Mouse (Mus musculus) hindbrain, embryonic 16.5 days (tissue): Measurements from ENCODE around the gene Gm815. TPM values are rescaled to one million over a fixed set of nuclear protein-coding genes. Genes with fewer than 3 reads are reported as not detected.

Source experiments
- ATAC-seq: fragments of 200-750 bp; cut with Nextera tagmentation; 2 replicates; pipeline ENCODE4 v1.8.0; 2017; ENCODE audit warnings: moderate TSS enrichment, moderate library complexity
- H3K27ac ChIP-seq: fragments of 300-500 bp; sonication (generic); 2 replicates; pipeline ENCODE4 v1.5.1; 2014; ENCODE audit warnings: low read depth, mild to moderate bottlenecking, control low read depth, low read length, moderate library complexity
- H3K27me3 ChIP-seq: fragments of 300-500 bp; sonication (generic); replicated peaks from 2 replicates; pipeline ENCODE4 v1.6.1; 2014; ENCODE audit warnings: low read length; ENCODE audit not compliant: control insufficient read depth, insufficient read depth
- H3K36me3 ChIP-seq: fragments of 300-500 bp; sonication (generic); 2 replicates; pipeline ENCODE4 v1.6.1; 2014; ENCODE audit warnings: mild to moderate bottlenecking, low read length, moderate library complexity, mixed read lengths; ENCODE audit not compliant: control insufficient read depth, insufficient read depth
- H3K4me1 ChIP-seq: fragments of 300-500 bp; sonication (generic); 2 replicates; pipeline ENCODE4 v1.6.1; 2014; ENCODE audit warnings: low read depth, low read length; ENCODE audit not compliant: control insufficient read depth, insufficient read depth
- H3K4me2 ChIP-seq: fragments of 300-500 bp; sonication (generic); 2 replicates; pipeline ENCODE4 v1.6.1; 2014; ENCODE audit warnings: mild to moderate bottlenecking, low read length, control low read depth, moderate library complexity
- H3K4me3 ChIP-seq: fragments of 300-500 bp; sonication (generic); 2 replicates; pipeline ENCODE4 v1.5.1; 2014; ENCODE audit warnings: mild to moderate bottlenecking, low read length, control low read depth, moderate library complexity
- H3K9ac ChIP-seq: fragments of 300-500 bp; sonication (generic); 2 replicates; pipeline ENCODE4 v1.6.1; 2014; ENCODE audit warnings: low read depth, mild to moderate bottlenecking, control low read depth, low read length, moderate library complexity
- H3K9me3 ChIP-seq: fragments of 300-500 bp; sonication (generic); 2 replicates; pipeline ENCODE4 v1.6.1; 2014; ENCODE audit warnings: mild to moderate bottlenecking, low read length, moderate library complexity; ENCODE audit not compliant: control insufficient read depth
- WGBS: fragments of 180-500 bp; shearing (Covaris S2); extraction: QIAGEN DNeasy Blood & Tissue Kit; methylation state at CpG from one replicate; pipeline ENCODE4 v1.1.7; 2014; 5-methylcytosine and 5-hydroxymethylcytosine counted together
- polyA plus RNA-seq: library from polyadenylated mRNA; unstranded; fragments of >200 nt; fragmentation: Nextera tagmentation; extraction: Ambion mirVana; gene quantifications from 2 replicates; pipeline ENCODE4 v1.2.1, GENCODE M21; 2015

Gm815 gene
- polyA plus RNA-seq, 1 experiment from 2014 or later, result not detected

- no peaks in the 10 kb centered on the region for H3K36me3 ChIP-seq
- 96% methylated on average over 4 of the region's 4 CpGs for WGBS
- H3K9me3 ChIP-seq, result no peaks in the 10 kb centered on the region
- H3K27me3 ChIP-seq, result no peaks in the 10 kb centered on the region
- no peak overlapping the region for H3K4me3 ChIP-seq
- H3K27ac ChIP-seq, result no peak overlapping the region
- ATAC-seq, result no peak
- no peak overlapping the region for H3K9ac ChIP-seq
- H3K4me1 ChIP-seq, result peaks cover 3% of the 10 kb centered on the region; the same call in 1 of the 2 replicates
- no peak overlapping the region for H3K4me2 ChIP-seq
These were observed 31.0 kb upstream of the Gm815 start for GRCm38 (mm10) chr19:26854661-26855060.

GRCm38 (mm10) chr19:26855152-26855551, 30.5 kb upstream of the Gm815 start:
- WGBS, result 90% methylated on average over 7 of the region's 7 CpGs

GRCm38 (mm10) chr19:26858427-26859194, 27.1 kb upstream of the Gm815 start:
- H3K36me3 ChIP-seq, result no peaks in the 10 kb centered on the region
- H3K9ac ChIP-seq, result no peak overlapping the region
- H3K9me3 ChIP-seq, result no peaks in the 10 kb centered on the region
- WGBS, result 65% methylated on average over 12 of the region's 12 CpGs
- H3K27me3 ChIP-seq, result no peaks in the 10 kb centered on the region
- no peak overlapping the region for H3K27ac ChIP-seq
- ATAC-seq, result 0 out of 2 replicates have a peak, but pooled peaks have one; percentile 27
- H3K4me2 ChIP-seq, result no peak overlapping the region
- peaks cover 3% of the 10 kb centered on the region; the same call in 1 of the 2 replicates for H3K4me1 ChIP-seq
- no peak overlapping the region for H3K4me3 ChIP-seq

More at GRCm38 (mm10) chr19:26855152-26855551, 30.5 kb upstream of the Gm815 start:
- H3K4me2 ChIP-seq, result no peak overlapping the region
- no peak overlapping the region for H3K27ac ChIP-seq
- H3K4me3 ChIP-seq, result no peak overlapping the region
- no peak overlapping the region for H3K9ac ChIP-seq
- H3K9me3 ChIP-seq, result no peaks in the 10 kb centered on the region
- no peaks in the 10 kb centered on the region for H3K36me3 ChIP-seq
- H3K27me3 ChIP-seq, result no peaks in the 10 kb centered on the region
- ATAC-seq, result no peak
- peaks cover 3% of the 10 kb centered on the region; the same call in 1 of the 2 replicates for H3K4me1 ChIP-seq

GRCm38 (mm10) chr19:26859195-26859570, 26.5 kb upstream of the Gm815 start:
- Histone ChIP-seq H3K9me3 (no peaks in the 10 kb centered on the region), H3K36me3 (no peaks in the 10 kb centered on the region), H3K27me3 (no peaks in the 10 kb centered on the region), H3K9ac (no peak overlapping the region), H3K4me1 (peaks cover 3% of the 10 kb centered on the region; the same call in 1 of the 2 replicates), H3K4me3 (no peak overlapping the region), H3K4me2 (no peak overlapping the region), H3K27ac (no peak overlapping the region)
- ATAC-seq, result no peak
- WGBS, result 53% methylated on average over 5 of the region's 5 CpGs

- no peak overlapping the region for H3K9ac ChIP-seq
- no peak overlapping the region for H3K4me3 ChIP-seq
- no peaks in the 10 kb centered on the region for H3K36me3 ChIP-seq
- H3K4me1 ChIP-seq, result peaks cover 8% of the 10 kb centered on the region
- H3K4me2 ChIP-seq, result no peak overlapping the region
- peak; percentile 79 for ATAC-seq
- H3K27ac ChIP-seq, result no peak overlapping the region
- no peaks in the 10 kb centered on the region for H3K9me3 ChIP-seq
- no peaks in the 10 kb centered on the region for H3K27me3 ChIP-seq
- WGBS, result 63% methylated on average over 5 of the region's 5 CpGs
These were observed 22.0 kb upstream of the Gm815 start for GRCm38 (mm10) chr19:26863662-26864061.

GRCm38 (mm10) chr19:26864975-26865690, 20.5 kb upstream of the Gm815 start:
- Histone ChIP-seq H3K27ac (peak overlapping the region; percentile 41; the same call in 1 of the 2 replicates), H3K36me3 (no peaks in the 10 kb centered on the region), H3K4me2 (no peak overlapping the region), H3K4me1 (peaks cover 8% of the 10 kb centered on the region), H3K9me3 (no peaks in the 10 kb centered on the region), H3K27me3 (no peaks in the 10 kb centered on the region), H3K9ac (no peak overlapping the region), H3K4me3 (no peak overlapping the region)
- WGBS, result 47% methylated on average over 15 of the region's 15 CpGs
- no peak for ATAC-seq

- 20% methylated on average over 7 of the region's 7 CpGs for WGBS
- no peak overlapping the region for H3K4me2 ChIP-seq
These were observed 19.9 kb upstream of the Gm815 start for GRCm38 (mm10) chr19:26865736-26866135.

GRCm38 (mm10) chr19:26869591-26869990, 16.1 kb upstream of the Gm815 start:
- Histone ChIP-seq H3K36me3 (no peaks in the 10 kb centered on the region), H3K4me2 (no peak overlapping the region), H3K9ac (no peak overlapping the region), H3K4me3 (no peak overlapping the region), H3K27ac (no peak overlapping the region), H3K27me3 (no peaks in the 10 kb centered on the region), H3K4me1 (peaks cover 19% of the 10 kb centered on the region), H3K9me3 (no peaks in the 10 kb centered on the region)
- 45% methylated on average over 3 of the region's 3 CpGs for WGBS
- no peak for ATAC-seq

More at GRCm38 (mm10) chr19:26865736-26866135, 19.9 kb upstream of the Gm815 start:
- peak; percentile 81 for ATAC-seq
- H3K27ac ChIP-seq, result no peak overlapping the region; the same call in 1 of the 2 replicates
- no peaks in the 10 kb centered on the region for H3K36me3 ChIP-seq
- H3K27me3 ChIP-seq, result no peaks in the 10 kb centered on the region
- H3K9ac ChIP-seq, result no peak overlapping the region
- H3K4me1 ChIP-seq, result peaks cover 14% of the 10 kb centered on the region
- H3K4me3 ChIP-seq, result no peak overlapping the region
- H3K9me3 ChIP-seq, result no peaks in the 10 kb centered on the region

- peaks cover 19% of the 10 kb centered on the region for H3K4me1 ChIP-seq
- 19% methylated on average over 7 of the region's 7 CpGs for WGBS
These were observed 15.4 kb upstream of the Gm815 start for GRCm38 (mm10) chr19:26870280-26870679.

More at GRCm38 (mm10) chr19:26870280-26870679, 15.4 kb upstream of the Gm815 start:
- H3K36me3 ChIP-seq, result no peaks in the 10 kb centered on the region
- no peak overlapping the region for H3K4me3 ChIP-seq
- H3K4me2 ChIP-seq, result no peak overlapping the region
- H3K9ac ChIP-seq, result no peak overlapping the region
- no peaks in the 10 kb centered on the region for H3K27me3 ChIP-seq
- no peaks in the 10 kb centered on the region for H3K9me3 ChIP-seq
- no peak for ATAC-seq
- no peak overlapping the region for H3K27ac ChIP-seq
